Mouse (Mus musculus) CH12.LX (cell line): ENCODE measurements around the gene Parp12. TPM values are rescaled to one million over a fixed set of nuclear protein-coding genes. Genes with fewer than 3 reads are reported as not detected.

Source experiments
- DNase-seq: peaks from one replicate; pipeline ENCODE4 v3.0.0-alpha.2; 2013; ENCODE audit errors: extremely low read depth
- H3K27ac ChIP-seq: 2 replicates; pipeline ENCODE4 v1.5.1; 2012; ENCODE audit warnings: low read depth, mild to moderate bottlenecking, control low read depth, moderate library complexity; ENCODE audit not compliant: insufficient read depth
- H3K27me3 ChIP-seq: replicated peaks from 2 replicates; pipeline ENCODE3; 2012; ENCODE audit warnings: inconsistent platforms
- H3K36me3 ChIP-seq, 2 experiments: replicated peaks in 1 of 2; 2 replicates each; pipeline versions ENCODE3 to v1.6.1; 2012; ENCODE audit warnings: inconsistent platforms in 1 of 2, low read length in 1 of 2, mild to moderate bottlenecking in 1 of 2, mixed read lengths in 1 of 2, moderate library complexity in 1 of 2; ENCODE audit not compliant: control insufficient read depth in 1 of 2, insufficient read depth in 1 of 2
- H3K4me1 ChIP-seq, 2 experiments: 2 replicates each; pipeline ENCODE4 v1.6.1; 2012; ENCODE audit warnings: inconsistent platforms in 1 of 2, moderate library complexity in 1 of 2; ENCODE audit not compliant: insufficient read depth in 2 of 2, control insufficient read depth in 1 of 2
- H3K4me2 ChIP-seq: 2 replicates; pipeline ENCODE4 v1.6.1; 2012; ENCODE audit warnings: low read depth, mild to moderate bottlenecking, control low read depth; ENCODE audit not compliant: poor library complexity, insufficient read depth, severe bottlenecking
- H3K4me3 ChIP-seq, 3 experiments: fragments of 150-350 bp in 1 of 3; sonication (generic) in 1 of 3; replicated peaks in 1 of 3; 2 replicates each; pipeline versions ENCODE3 to v1.5.1; 2011 to 2012; ENCODE audit warnings: low read depth in 2 of 3, low read length in 2 of 3, mild to moderate bottlenecking in 2 of 3, moderate library complexity in 2 of 3, control low read depth in 1 of 3, improper control_type of control experiment in 1 of 3, inconsistent platforms in 1 of 3, mixed read lengths in 1 of 3; ENCODE audit not compliant: poor library complexity in 1 of 3
- H3K79me2 ChIP-seq: replicated peaks from 2 replicates; pipeline ENCODE4 v1.6.1; 2012; ENCODE audit warnings: mild to moderate bottlenecking, moderate library complexity; ENCODE audit not compliant: control insufficient read depth, poor library complexity, insufficient read depth, severe bottlenecking; ENCODE audit errors: extremely low read depth
- H3K9ac ChIP-seq: 2 replicates; pipeline ENCODE4 v1.6.1; 2012; ENCODE audit warnings: low read depth, mild to moderate bottlenecking, control low read depth, moderate library complexity; ENCODE audit not compliant: insufficient read depth
- H3K9me3 ChIP-seq: replicated peaks from 2 replicates; pipeline ENCODE3; 2012; ENCODE audit warnings: low read length, inconsistent platforms, mixed read lengths
- BHLHE40 ChIP-seq: IDR thresholded peaks from 2 replicates; pipeline ENCODE4 v1.6.1; 2011; ENCODE audit warnings: mild to moderate bottlenecking, low read depth, low read length, improper control_type of control experiment
- CHD1 ChIP-seq: IDR thresholded peaks from 2 replicates; pipeline ENCODE4 v1.6.1; 2012; ENCODE audit warnings: low read depth, low read length, improper control_type of control experiment, inconsistent platforms
- CTCF ChIP-seq, 2 experiments: IDR thresholded peaks in 1 of 2; conservative IDR thresholded peaks in 1 of 2; 2 replicates each; pipeline ENCODE4 v1.5.1; 2011 to 2012; ENCODE audit warnings: low read depth in 2 of 2, low read length in 2 of 2, improper control_type of control experiment in 1 of 2, inconsistent platforms in 1 of 2, mild to moderate bottlenecking in 1 of 2, moderate library complexity in 1 of 2
- E2F4 ChIP-seq: IDR thresholded peaks from 2 replicates; pipeline ENCODE4 v1.6.1; 2011; ENCODE audit warnings: low read depth, low read length, improper control_type of control experiment; ENCODE audit not compliant: insufficient replicate concordance
- ELF1 ChIP-seq: IDR thresholded peaks from 2 replicates; pipeline ENCODE4 v1.6.1; 2014; ENCODE audit warnings: low read depth, mild to moderate bottlenecking, inconsistent platforms, low read length, improper control_type of control experiment
- EP300 ChIP-seq: IDR thresholded peaks from 2 replicates; pipeline ENCODE4 v1.6.1; 2011; ENCODE audit warnings: low read length, improper control_type of control experiment
- GABPA ChIP-seq: IDR thresholded peaks from 2 replicates; pipeline ENCODE4 v1.6.1; 2012; ENCODE audit warnings: low read depth, low read length, improper control_type of control experiment, inconsistent platforms; ENCODE audit not compliant: insufficient replicate concordance
- HCFC1 ChIP-seq: IDR thresholded peaks from 2 replicates; pipeline ENCODE4 v1.6.1; 2012; ENCODE audit warnings: low read depth, mild to moderate bottlenecking, inconsistent platforms, low read length, improper control_type of control experiment
- KAT2A ChIP-seq: IDR thresholded peaks from 2 replicates; pipeline ENCODE4 v1.6.1; 2012; ENCODE audit warnings: low read length, improper control_type of control experiment, inconsistent platforms; ENCODE audit not compliant: insufficient replicate concordance
- MAFK ChIP-seq: IDR thresholded peaks from 2 replicates; pipeline ENCODE4 v1.6.1; 2011; ENCODE audit warnings: low read length, improper control_type of control experiment; ENCODE audit not compliant: insufficient replicate concordance
- MAX ChIP-seq: IDR thresholded peaks from 2 replicates; pipeline ENCODE4 v1.6.1; 2011; ENCODE audit warnings: low read length, improper control_type of control experiment
- MEF2A ChIP-seq: IDR thresholded peaks from 2 replicates; pipeline ENCODE4 v1.6.1; 2014; ENCODE audit warnings: low read depth, mild to moderate bottlenecking, inconsistent platforms, low read length, improper control_type of control experiment, borderline replicate concordance
- MXI1 ChIP-seq: IDR thresholded peaks from 2 replicates; pipeline ENCODE4 v1.6.1; 2011; ENCODE audit warnings: mild to moderate bottlenecking, low read depth, low read length, improper control_type of control experiment
- NELFE ChIP-seq: IDR thresholded peaks from 2 replicates; pipeline ENCODE4 v1.6.1; 2011; ENCODE audit warnings: low read depth, low read length, improper control_type of control experiment
- PAX5 ChIP-seq: IDR thresholded peaks from 2 replicates; pipeline ENCODE4 v1.6.1; 2012; ENCODE audit warnings: low read length, inconsistent platforms, mixed read lengths
- POLR2AphosphoS2 ChIP-seq: IDR thresholded peaks from 2 replicates; pipeline ENCODE4 v1.6.1; 2011; ENCODE audit warnings: low read depth, low read length, improper control_type of control experiment
- RCOR1 ChIP-seq: conservative IDR thresholded peaks from 2 replicates; pipeline ENCODE4 v1.6.1; 2012; ENCODE audit warnings: low read depth, mild to moderate bottlenecking, inconsistent platforms, low read length, improper control_type of control experiment
- SIN3A ChIP-seq: IDR thresholded peaks from 2 replicates; pipeline ENCODE4 v1.6.1; 2012; ENCODE audit warnings: low read length, improper control_type of control experiment, inconsistent platforms
- SMC3 ChIP-seq: IDR thresholded peaks from 2 replicates; pipeline ENCODE4 v1.6.1; 2011; ENCODE audit warnings: low read depth, low read length, improper control_type of control experiment
- TCF12 ChIP-seq: IDR thresholded peaks from 2 replicates; pipeline ENCODE4 v1.6.1; 2014; ENCODE audit warnings: low read depth, mild to moderate bottlenecking, inconsistent platforms, low read length, improper control_type of control experiment
- USF1 ChIP-seq: IDR thresholded peaks from 2 replicates; pipeline ENCODE4 v1.6.1; 2014; ENCODE audit warnings: low read depth, mild to moderate bottlenecking, inconsistent platforms, low read length, improper control_type of control experiment
- ZKSCAN1 ChIP-seq: IDR thresholded peaks from 2 replicates; pipeline ENCODE4 v1.6.1; 2012; ENCODE audit warnings: low read depth, inconsistent platforms, low read length, improper control_type of control experiment, borderline replicate concordance
- dilution Hi-C: fragments of 300-500 bp; cut with MboI; formaldehyde crosslinking; loops from 2 replicates; pipeline ENCODE4 v1.14.3; 2020; ENCODE audit warnings: low sequenced_read_pairs; ENCODE audit not compliant: extremely low pct_unique_long_range_greater_than_20kb, extremely low pct_ligation_motif_present
- in situ Hi-C: fragments of 300-500 bp; cut with MboI; formaldehyde crosslinking; loops from 3 replicates; pipeline ENCODE4 v1.14.3; 2019; ENCODE audit warnings: low sequenced_read_pairs, low pct_ligation_motif_present, low pct_unique_long_range_greater_than_20kb, mixed read lengths
- polyA plus RNA-seq: library from polyadenylated mRNA; unstranded; fragments of >175 nt; gene quantifications from 2 replicates; pipeline ENCODE4 v1.2.1, GENCODE M21; 2012; ENCODE audit warnings: low read depth; ENCODE audit not compliant: insufficient read length
- total RNA-seq, 2 experiments: library from RNA; depleted of rRNA; stranded (reverse); fragments of 300-350 nt in 1 of 2; fragments of >200 nt in 1 of 2; gene quantifications; 2 replicates each; pipeline ENCODE4 v1.2.3; 2012 to 2014

Parp12 gene
- total and polyA plus RNA-seq, 3 experiments: 0.04 TPM; not detected in 2

GRCm38 (mm10) chr6:39132556-39132955 is 14.4 kb upstream of the Parp12 start:
- dilution Hi-C loops: no loop called here
- no peaks in the 10 kb centered on the region for H3K27me3 ChIP-seq
- H3K4me1 ChIP-seq: no peaks in the 10 kb centered on the region
- DNase-seq: no peak
- H3K27ac ChIP-seq: no peak overlapping the region
- no peaks in the 10 kb centered on the region for H3K79me2 ChIP-seq
- no peak overlapping the region for H3K9ac ChIP-seq
- H3K4me3 ChIP-seq: no peak overlapping the region
- in situ Hi-C loops: no loop called here
- H3K36me3 ChIP-seq: peaks cover 0 to 7% of the 10 kb centered on the region in 2 experiments
- no peaks in the 10 kb centered on the region for H3K9me3 ChIP-seq
- no peak for TF ChIP-seq ELF1
- no peak for TF ChIP-seq BHLHE40
- TF ChIP-seq RCOR1: no peak
- TF ChIP-seq SMC3: no peak
- TF ChIP-seq GABPA: no peak
- TF ChIP-seq USF1: no peak
- no peak for TF ChIP-seq CTCF (conservative IDR thresholded peaks at IDR 0.05 in 1 of 2, IDR thresholded peaks at IDR 0.05 in 1 of 2; ENCODE audit: low read depth in 2 of 2, low read length in 2 of 2)
- TF ChIP-seq MXI1: no peak
- no peak for TF ChIP-seq POLR2AphosphoS2
- TF ChIP-seq MAX: no peak
- TF ChIP-seq MAFK: no peak
- H3K4me2 ChIP-seq: no peak overlapping the region

DNA sequence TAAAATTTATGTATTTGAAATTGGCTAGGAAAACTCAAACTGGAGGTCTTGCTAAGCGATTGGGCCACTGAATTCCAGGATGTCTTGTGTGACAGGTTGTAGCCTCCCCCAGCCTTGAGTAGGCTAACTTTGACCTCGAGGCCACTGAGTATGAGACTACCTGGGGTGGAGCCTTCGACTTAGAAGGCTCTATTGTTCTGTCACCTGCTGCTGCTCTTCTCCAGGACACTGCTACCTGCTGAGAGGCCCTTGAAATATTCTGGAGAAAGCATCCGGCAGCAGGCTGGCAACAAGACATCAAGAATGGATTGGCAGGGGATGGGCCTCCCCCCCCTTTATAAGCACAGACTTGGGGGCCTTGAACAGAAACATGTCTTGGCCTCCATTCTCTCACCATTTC is 13.3 kb upstream of the Parp12 start:
- in situ Hi-C loops (no loop called here), dilution Hi-C loops (no loop called here)
- H3K79me2 ChIP-seq: no peaks in the 10 kb centered on the region
- no peak overlapping the region for H3K9ac ChIP-seq
- peaks cover 0 to 7% of the 10 kb centered on the region in 2 experiments for H3K36me3 ChIP-seq
- H3K4me2 ChIP-seq: no peak overlapping the region
- no peak for DNase-seq
- H3K27me3 ChIP-seq: no peaks in the 10 kb centered on the region
- TF ChIP-seq CTCF (conservative IDR thresholded peaks at IDR 0.05 in 1 of 2, IDR thresholded peaks at IDR 0.05 in 1 of 2; ENCODE audit: low read depth in 2 of 2, low read length in 2 of 2): no peak
- no peak for TF ChIP-seq SMC3
- TF ChIP-seq EP300: no peak
- TF ChIP-seq CHD1: no peak
- TF ChIP-seq E2F4: no peak
- TF ChIP-seq HCFC1: no peak
- TF ChIP-seq KAT2A: no peak
- no peak overlapping the region for H3K27ac ChIP-seq
- no peak overlapping the region for H3K4me3 ChIP-seq
- no peaks in the 10 kb centered on the region for H3K4me1 ChIP-seq
- H3K9me3 ChIP-seq: peaks cover 3% of the 10 kb centered on the region

- DNase-seq: no peak
- dilution Hi-C loops (no loop called here), in situ Hi-C loops (no loop called here)
- no peaks in the 10 kb centered on the region for H3K79me2 ChIP-seq
- TF ChIP-seq E2F4: no peak
- no peak for TF ChIP-seq PAX5
- TF ChIP-seq NELFE: no peak
- TF ChIP-seq MEF2A: no peak
- TF ChIP-seq ELF1: no peak
- TF ChIP-seq SIN3A: no peak
- TF ChIP-seq TCF12: no peak
- no peak for TF ChIP-seq MAFK
- no peak for TF ChIP-seq BHLHE40
- no peak for TF ChIP-seq CTCF (conservative IDR thresholded peaks at IDR 0.05 in 1 of 2, IDR thresholded peaks at IDR 0.05 in 1 of 2; ENCODE audit: low read depth in 2 of 2, low read length in 2 of 2)
- no peak for TF ChIP-seq HCFC1
- TF ChIP-seq KAT2A: no peak
- no peak for TF ChIP-seq ZKSCAN1
- no peak overlapping the region for H3K27ac ChIP-seq
- no peaks in the 10 kb centered on the region for H3K36me3 ChIP-seq
- no peaks in the 10 kb centered on the region for H3K27me3 ChIP-seq
- peaks cover 3% of the 10 kb centered on the region for H3K9me3 ChIP-seq
- H3K4me1 ChIP-seq: no peaks in the 10 kb centered on the region
- no peak overlapping the region for H3K4me2 ChIP-seq
- H3K9ac ChIP-seq: no peak overlapping the region
- H3K4me3 ChIP-seq: no peak overlapping the region
Measured at GRCm38 (mm10) chr6:39124719-39125118, 6.6 kb upstream of the Parp12 start.
